Mouse (Mus musculus) forebrain, embryonic 15.5 days (tissue): ENCODE results near the gene 1700025G04Rik. TPM values are rescaled to one million over a fixed set of nuclear protein-coding genes. Genes with fewer than 3 reads are reported as not detected.

Source experiments
- ATAC-seq: fragments of 200-750 bp; cut with Nextera tagmentation; replicated peaks from 2 replicates; pipeline ENCODE4 v1.8.0; 2017; ENCODE audit warnings: mild to moderate bottlenecking, moderate TSS enrichment, moderate library complexity
- H3K27ac ChIP-seq: fragments of 300-500 bp; sonication (generic); replicated peaks from 2 replicates; pipeline ENCODE4 v1.5.1; 2015; ENCODE audit warnings: mild to moderate bottlenecking, inconsistent platforms
- H3K27me3 ChIP-seq: fragments of 300-500 bp; sonication (generic); 2 replicates; pipeline ENCODE4 v1.6.1; 2015; ENCODE audit warnings: inconsistent platforms
- H3K36me3 ChIP-seq: fragments of 300-500 bp; sonication (generic); 2 replicates; pipeline ENCODE4 v1.6.1; 2015; ENCODE audit warnings: mild to moderate bottlenecking, inconsistent platforms
- H3K4me1 ChIP-seq: fragments of 300-500 bp; sonication (generic); 2 replicates; pipeline ENCODE4 v1.6.1; 2015; ENCODE audit warnings: inconsistent platforms
- H3K4me2 ChIP-seq: fragments of 300-500 bp; sonication (generic); replicated peaks from 2 replicates; pipeline ENCODE4 v1.6.1; 2015; ENCODE audit warnings: mild to moderate bottlenecking, inconsistent platforms
- H3K4me3 ChIP-seq: fragments of 300-500 bp; sonication (generic); 2 replicates; pipeline ENCODE4 v1.5.1; 2015; ENCODE audit warnings: mild to moderate bottlenecking, inconsistent platforms
- H3K9ac ChIP-seq: fragments of 300-500 bp; sonication (generic); replicated peaks from 2 replicates; pipeline ENCODE4 v1.6.1; 2015; ENCODE audit warnings: mild to moderate bottlenecking, inconsistent platforms
- H3K9me3 ChIP-seq: fragments of 300-500 bp; sonication (generic); 2 replicates; pipeline ENCODE4 v1.6.1; 2016; ENCODE audit warnings: inconsistent platforms
- WGBS: fragments of 180-500 bp; shearing (Covaris S2); methylation state at CpG from one replicate; pipeline ENCODE4 v1.1.7; 2015; ENCODE audit warnings: mixed read lengths; 5-methylcytosine and 5-hydroxymethylcytosine counted together
- polyA plus RNA-seq: library from polyadenylated mRNA; unstranded; fragments of >200 nt; fragmentation: Nextera tagmentation; extraction: Ambion mirVana; gene quantifications from 2 replicates; pipeline ENCODE4 v1.2.1, GENCODE M21; 2015

The 1700025G04Rik gene
- polyA plus RNA-seq, 1 experiment from 2014 or later = 41.2 TPM

GRCm38 (mm10) chr1:151985056-151985455 lies 104.9 kb downstream of the 1700025G04Rik start:
- Histone ChIP-seq H3K9ac (no peak overlapping the region), H3K36me3 (no peaks in the 10 kb centered on the region), H3K4me2 (no peak overlapping the region), H3K4me1 (peaks cover 41% of the 10 kb centered on the region), H3K4me3 (no peak overlapping the region), H3K27ac (0 out of 2 replicates have a peak overlapping the region, but pooled peaks have one; percentile 65), H3K27me3 (no peaks in the 10 kb centered on the region), H3K9me3 (no peaks in the 10 kb centered on the region)
- ATAC-seq = no peak
- 98% methylated on average over 1 of the region's 1 CpGs for WGBS

GRCm38 (mm10) chr1:151983991-151984390 lies 105.9 kb downstream of the 1700025G04Rik start:
- Histone ChIP-seq H3K4me1 (peaks cover 41% of the 10 kb centered on the region), H3K9ac (no peak overlapping the region), H3K27ac (peak overlapping the region; percentile 65), H3K36me3 (no peaks in the 10 kb centered on the region), H3K4me3 (no peak overlapping the region), H3K4me2 (no peak overlapping the region), H3K9me3 (no peaks in the 10 kb centered on the region), H3K27me3 (no peaks in the 10 kb centered on the region)
- WGBS = 4% methylated on average over 4 of the region's 4 CpGs
- ATAC-seq = peak; percentile 28; the same call in 1 of the 2 replicates

DNA sequence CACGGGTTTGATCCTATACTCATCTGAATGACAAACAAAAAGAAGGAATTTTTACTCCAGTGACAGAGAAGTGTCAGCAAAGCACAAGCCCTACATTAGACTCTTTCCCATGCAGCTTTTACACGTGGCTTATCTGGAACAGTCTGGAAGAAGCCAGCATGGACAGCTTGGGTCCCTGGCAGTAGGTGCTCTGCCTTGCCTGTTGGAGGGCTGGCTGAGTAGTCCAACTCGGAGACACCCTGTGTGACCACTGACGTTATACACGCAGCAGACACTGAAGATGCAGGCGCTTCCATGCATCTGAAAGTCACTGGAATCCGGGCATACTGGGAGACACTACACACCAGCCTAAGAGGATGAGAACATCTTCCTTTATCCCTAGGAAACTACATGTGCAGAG lies 109.4 kb downstream of the 1700025G04Rik start:
- Histone ChIP-seq H3K27ac (no peak overlapping the region), H3K4me2 (no peak overlapping the region), H3K27me3 (no peaks in the 10 kb centered on the region), H3K9ac (no peak overlapping the region), H3K36me3 (no peaks in the 10 kb centered on the region), H3K4me1 (peaks cover 52% of the 10 kb centered on the region), H3K9me3 (no peaks in the 10 kb centered on the region), H3K4me3 (no peak overlapping the region)
- no peak for ATAC-seq
- WGBS = 81% methylated on average over 7 of the region's 7 CpGs

DNA sequence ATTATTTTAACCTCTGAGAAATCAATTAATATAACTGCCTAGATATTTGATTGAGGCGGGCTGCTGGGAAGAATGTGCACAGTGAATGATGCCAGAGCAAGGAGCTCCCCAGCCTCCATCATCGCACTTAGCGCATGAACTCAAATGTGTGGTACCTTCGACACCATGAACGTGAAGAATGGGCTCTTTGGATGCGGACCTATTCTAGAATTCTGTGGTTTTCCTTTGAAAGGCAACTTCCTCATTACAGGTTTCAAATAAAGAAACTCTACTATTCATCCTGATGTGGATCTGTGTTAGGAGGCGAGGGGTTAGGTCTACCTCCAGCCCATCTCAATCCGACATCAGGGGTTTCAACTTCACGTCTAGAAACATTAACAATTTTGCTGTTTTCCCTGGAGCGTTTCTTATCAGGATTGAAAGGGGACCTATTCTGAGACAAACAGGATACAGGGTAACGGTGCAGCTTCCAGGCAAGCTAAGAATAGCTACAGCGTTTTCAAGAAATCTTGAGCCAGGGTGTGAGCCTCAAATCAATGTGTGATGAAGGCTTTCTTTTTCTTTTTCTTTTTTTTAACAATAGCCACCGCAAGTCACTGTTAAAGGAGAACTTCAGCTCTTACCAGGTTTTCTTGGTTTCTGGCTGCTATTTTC lies 110.0 kb downstream of the 1700025G04Rik start:
- ATAC-seq = no peak
- no peaks in the 10 kb centered on the region for H3K36me3 ChIP-seq
- no peak overlapping the region for H3K9ac ChIP-seq
- peaks cover 53% of the 10 kb centered on the region for H3K4me1 ChIP-seq
- no peak overlapping the region for H3K27ac ChIP-seq
- no peaks in the 10 kb centered on the region for H3K9me3 ChIP-seq
- WGBS = 84% methylated on average over 13 of the region's 13 CpGs
- no peak overlapping the region for H3K4me2 ChIP-seq
- no peaks in the 10 kb centered on the region for H3K27me3 ChIP-seq
- no peak overlapping the region for H3K4me3 ChIP-seq

DNA sequence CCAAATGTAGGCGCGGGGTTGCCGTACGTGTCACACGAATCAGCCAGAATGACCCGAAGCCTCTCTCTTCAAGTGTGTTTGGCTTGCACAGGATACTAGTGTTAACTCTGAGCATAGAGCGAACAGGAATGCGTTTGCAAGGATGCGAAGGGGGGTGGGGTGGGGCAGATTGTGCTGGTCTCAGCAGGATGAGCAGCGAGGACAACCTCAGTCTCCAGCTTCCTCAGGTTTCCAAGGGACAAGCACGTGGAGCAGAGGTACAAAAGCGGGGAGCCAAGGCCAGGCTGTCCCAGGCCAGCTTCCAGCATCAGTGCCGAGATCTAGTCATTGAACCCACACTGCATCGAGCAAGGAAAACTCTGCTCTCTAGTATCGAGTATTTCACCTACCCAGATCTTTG lies 111.2 kb downstream of the 1700025G04Rik start:
- H3K4me1 ChIP-seq = peaks cover 44% of the 10 kb centered on the region
- WGBS = 92% methylated on average over 15 of the region's 15 CpGs
- no peaks in the 10 kb centered on the region for H3K27me3 ChIP-seq
- no peak for ATAC-seq
- no peaks in the 10 kb centered on the region for H3K36me3 ChIP-seq
- H3K4me3 ChIP-seq = no peak overlapping the region
- no peaks in the 10 kb centered on the region for H3K9me3 ChIP-seq
- no peak overlapping the region for H3K4me2 ChIP-seq
- H3K27ac ChIP-seq = no peak overlapping the region
- no peak overlapping the region for H3K9ac ChIP-seq

GRCm38 (mm10) chr1:151977596-151977995 lies 112.3 kb downstream of the 1700025G04Rik start:
- Histone ChIP-seq H3K36me3 (no peaks in the 10 kb centered on the region), H3K27ac (peak overlapping the region; percentile 31), H3K4me1 (peaks cover 36% of the 10 kb centered on the region), H3K4me3 (no peak overlapping the region), H3K27me3 (no peaks in the 10 kb centered on the region), H3K4me2 (no peak overlapping the region), H3K9me3 (no peaks in the 10 kb centered on the region), H3K9ac (no peak overlapping the region)
- 23% methylated on average over 5 of the region's 5 CpGs for WGBS
- ATAC-seq = peak; percentile 76

DNA sequence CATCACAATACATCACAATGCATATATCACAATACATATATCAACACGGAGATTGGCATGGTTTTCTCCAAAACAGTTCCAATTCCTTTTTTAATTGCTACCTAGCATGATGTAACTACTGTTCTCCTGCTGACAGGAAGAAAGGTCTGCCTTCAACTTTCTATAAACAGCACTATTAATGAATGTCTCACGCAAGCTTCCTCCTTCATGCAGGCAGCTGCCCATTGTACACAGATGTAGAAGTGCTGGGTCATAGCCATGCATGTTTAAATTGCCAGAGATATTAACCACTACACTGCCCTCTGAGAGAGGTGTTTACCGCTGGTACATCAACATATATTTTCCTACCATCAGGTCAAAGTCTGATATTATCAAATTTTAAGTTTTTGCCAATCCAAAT lies 113.1 kb downstream of the 1700025G04Rik start:
- H3K27me3 ChIP-seq = no peaks in the 10 kb centered on the region
- H3K4me1 ChIP-seq = peaks cover 36% of the 10 kb centered on the region
- no peak overlapping the region for H3K4me3 ChIP-seq
- H3K9ac ChIP-seq = no peak overlapping the region
- 40% methylated on average over 3 of the region's 3 CpGs for WGBS
- H3K4me2 ChIP-seq = no peak overlapping the region
- H3K9me3 ChIP-seq = no peaks in the 10 kb centered on the region
- ATAC-seq = no peak
- H3K36me3 ChIP-seq = no peaks in the 10 kb centered on the region
- H3K27ac ChIP-seq = no peak overlapping the region

DNA sequence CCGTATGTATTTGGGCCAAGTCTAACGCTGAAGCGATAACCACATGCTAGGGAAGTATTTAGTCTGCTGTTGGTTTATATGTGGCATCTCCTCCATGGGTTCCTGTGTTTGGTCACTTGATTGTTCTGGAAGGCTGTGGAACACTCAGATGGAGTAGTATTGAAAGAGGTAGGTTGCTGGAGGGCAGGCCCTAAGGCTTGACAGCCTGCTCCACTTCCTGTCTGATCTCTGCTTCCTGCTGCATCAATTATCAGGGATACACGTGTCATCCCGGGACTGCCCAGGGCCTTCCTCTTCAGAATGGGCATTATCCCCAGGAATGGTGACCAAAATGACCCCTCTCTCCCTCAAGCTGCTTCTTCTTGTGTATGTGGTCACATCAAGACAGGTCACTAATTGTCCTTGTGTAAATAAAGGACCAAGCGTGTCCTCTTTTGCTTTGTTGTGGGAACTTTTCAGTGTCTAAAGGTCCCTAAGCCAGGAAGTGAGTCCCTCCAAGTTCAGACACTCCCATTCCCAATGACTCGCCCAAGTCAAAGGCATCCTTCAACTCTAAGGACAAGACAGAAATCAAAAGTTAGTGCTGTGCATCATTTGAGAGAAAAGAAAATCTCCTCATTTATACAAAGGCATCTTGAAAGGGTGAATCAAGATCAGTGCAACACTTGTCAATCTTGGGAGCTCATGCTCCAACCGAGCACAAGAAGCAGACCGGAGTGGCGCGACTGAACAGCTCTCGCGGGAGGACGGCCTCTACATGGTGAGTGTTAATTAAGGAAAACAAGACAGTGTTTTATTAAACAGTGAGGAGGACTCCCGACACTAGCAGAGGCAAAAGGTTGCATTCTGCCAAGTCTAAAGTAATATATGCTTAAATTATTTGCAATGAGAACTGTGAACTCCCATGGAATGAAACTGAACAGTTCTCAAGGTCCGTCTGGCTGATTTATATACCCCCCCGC lies 114.2 kb downstream of the 1700025G04Rik start:
- 67% methylated on average over 17 of the region's 17 CpGs for WGBS
- H3K9me3 ChIP-seq = no peaks in the 10 kb centered on the region

GRCm38 (mm10) chr1:151974887-151975286 lies 115.0 kb downstream of the 1700025G04Rik start:
- no peak overlapping the region for H3K4me2 ChIP-seq
- no peak overlapping the region for H3K9ac ChIP-seq
- H3K27ac ChIP-seq = no peak overlapping the region
- no peak overlapping the region for H3K4me3 ChIP-seq
- no peak for ATAC-seq
- WGBS = 23% methylated on average over 8 of the region's 8 CpGs
- no peaks in the 10 kb centered on the region for H3K9me3 ChIP-seq
- H3K36me3 ChIP-seq = no peaks in the 10 kb centered on the region
- H3K4me1 ChIP-seq = peaks cover 30% of the 10 kb centered on the region
- no peaks in the 10 kb centered on the region for H3K27me3 ChIP-seq

More for the DNA sequence above, 114.2 kb downstream of the 1700025G04Rik start:
- Histone ChIP-seq H3K4me3 (no peak overlapping the region), H3K27ac (no peak overlapping the region), H3K9ac (no peak overlapping the region), H3K36me3 (no peaks in the 10 kb centered on the region), H3K4me2 (no peak overlapping the region), H3K4me1 (peaks cover 36% of the 10 kb centered on the region), H3K27me3 (no peaks in the 10 kb centered on the region)
- ATAC-seq = no peak

GRCm38 (mm10) chr1:151974424-151974823 lies 115.5 kb downstream of the 1700025G04Rik start:
- H3K4me1 ChIP-seq = peaks cover 30% of the 10 kb centered on the region
- H3K9ac ChIP-seq = no peak overlapping the region
- H3K27ac ChIP-seq = no peak overlapping the region
- no peaks in the 10 kb centered on the region for H3K36me3 ChIP-seq
- no peak for ATAC-seq
- H3K4me3 ChIP-seq = no peak overlapping the region
- WGBS = 73% methylated on average over 7 of the region's 7 CpGs
- H3K9me3 ChIP-seq = no peaks in the 10 kb centered on the region
- no peaks in the 10 kb centered on the region for H3K27me3 ChIP-seq
- no peak overlapping the region for H3K4me2 ChIP-seq

DNA sequence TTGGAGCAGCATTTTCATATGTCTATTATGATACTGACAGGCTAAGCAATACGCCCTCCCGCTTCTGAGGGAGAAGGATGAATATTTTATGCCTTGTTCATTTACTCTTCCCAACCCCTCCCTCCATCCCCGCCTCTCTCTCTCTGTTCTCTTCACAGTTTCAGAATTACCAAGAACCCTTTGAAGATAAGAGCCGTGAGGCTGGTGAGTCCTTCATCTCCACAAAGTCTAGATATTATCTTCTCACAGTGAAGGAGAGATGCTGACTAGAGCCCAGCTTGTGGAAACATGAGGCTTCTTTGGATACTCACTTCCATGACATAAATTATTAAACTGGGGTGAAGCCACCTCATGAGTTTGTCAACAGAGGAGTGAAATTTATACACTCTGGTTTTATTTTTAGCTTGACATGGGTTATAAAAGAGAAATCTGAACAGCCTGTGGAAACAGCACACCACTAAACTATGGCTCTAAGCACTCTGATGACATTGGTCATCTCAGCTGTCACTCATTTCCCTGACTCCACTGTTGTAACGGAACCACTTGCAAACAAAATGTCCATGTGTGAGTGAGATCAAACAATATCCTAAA lies 116.7 kb downstream of the 1700025G04Rik start:
- no peaks in the 10 kb centered on the region for H3K27me3 ChIP-seq
- ATAC-seq = no peak; the same call in 1 of the 2 replicates
- no peak overlapping the region for H3K9ac ChIP-seq
- no peak overlapping the region for H3K4me2 ChIP-seq
- peaks cover 29% of the 10 kb centered on the region for H3K4me1 ChIP-seq
- no peak overlapping the region for H3K27ac ChIP-seq
- no peaks in the 10 kb centered on the region for H3K9me3 ChIP-seq
- no peaks in the 10 kb centered on the region for H3K36me3 ChIP-seq
- H3K4me3 ChIP-seq = no peak overlapping the region
- 76% methylated on average over 5 of the region's 5 CpGs for WGBS

DNA sequence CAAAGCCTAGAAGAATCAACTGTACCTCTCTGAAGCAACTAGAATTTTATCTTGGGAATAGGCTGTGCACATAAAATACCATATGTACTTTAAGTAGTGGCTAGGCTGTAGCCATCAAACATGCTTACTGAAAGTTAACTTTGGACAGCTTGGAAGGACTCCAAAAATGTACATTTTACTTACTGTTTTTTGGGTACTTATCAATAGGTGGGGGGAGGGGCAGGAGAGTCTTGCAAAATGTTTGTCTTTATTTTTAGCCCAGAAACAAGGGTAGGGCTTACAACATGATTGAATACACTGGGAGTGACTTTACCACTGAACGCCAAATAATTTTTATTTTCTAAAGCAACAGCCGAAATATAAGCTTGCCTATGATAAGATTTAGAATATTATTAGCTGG lies 118.3 kb downstream of the 1700025G04Rik start:
- peaks cover 14% of the 10 kb centered on the region for H3K4me1 ChIP-seq
- no peaks in the 10 kb centered on the region for H3K27me3 ChIP-seq
- no peak overlapping the region for H3K4me2 ChIP-seq
- H3K9me3 ChIP-seq = no peaks in the 10 kb centered on the region
- no peak for ATAC-seq
- no peak overlapping the region for H3K27ac ChIP-seq
- 95% methylated on average over 2 of the region's 2 CpGs for WGBS
- no peak overlapping the region for H3K4me3 ChIP-seq
- H3K36me3 ChIP-seq = no peaks in the 10 kb centered on the region
- no peak overlapping the region for H3K9ac ChIP-seq
